Mouse (Mus musculus): Measurements from ENCODE around the gene Pabpc5.

The Pabpc5 gene

GRCm38 (mm10) chrX:119927081-119927571 is at the start of gene Pabpc5:
Gene Pabpc5 (plus strand): TSS chrX:119927196.
- peak; percentile 100 for ATAC-seq (ENCODE audit: low TSS enrichment)

GRCm38 (mm10) chrX:119886957-119887593 is 39.9 kb upstream of the Pabpc5 start:
- no peak for ATAC-seq (ENCODE audit: low TSS enrichment)

- no peak for ATAC-seq (ENCODE audit: low TSS enrichment)
Observed at GRCm38 (mm10) chrX:119888326-119888920, 38.6 kb upstream of the Pabpc5 start.

GRCm38 (mm10) chrX:119927852-119928251 is 856 bp downstream of the Pabpc5 start:
- ATAC-seq (ENCODE audit: low TSS enrichment) = no peak

All from frontal cortex, adult (tissue).